Mouse (Mus musculus): ENCODE data around the gene Klhdc4. TPM values are rescaled to one million over a fixed set of nuclear protein-coding genes. Genes with fewer than 3 reads are reported as not detected.

The Klhdc4 gene
- polyA plus RNA-seq, 1 experiment from 2014 or later, result 27.7 TPM

DNA sequence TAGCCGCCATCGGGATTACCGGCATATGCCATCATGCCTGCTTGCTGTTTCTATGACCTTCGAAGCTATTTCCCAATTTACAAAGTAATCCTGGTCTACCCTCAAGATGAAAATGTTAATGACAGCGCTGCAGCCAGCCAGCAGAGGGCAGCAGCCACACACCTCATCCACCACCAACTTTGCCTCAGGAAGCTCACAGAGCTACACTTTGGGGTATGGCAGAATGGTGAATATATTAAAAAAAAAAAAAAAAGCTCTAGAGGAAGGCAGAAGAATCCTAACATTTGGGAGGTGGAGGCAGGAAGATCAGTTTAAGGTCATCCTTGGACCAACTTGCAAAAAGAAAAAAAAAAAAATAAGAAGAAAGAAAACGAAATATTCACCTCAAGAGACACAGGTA, 20.6 kb upstream of the Klhdc4 start:
- H3K4me1 ChIP-seq (replicated peaks), result peaks cover 26% of the 10 kb centered on the region
- H3K9ac ChIP-seq, result no peak overlapping the region
- no peak overlapping the region for H3K27ac ChIP-seq (ENCODE audit: poor library complexity, severe bottlenecking)
- H3K4me2 ChIP-seq, result no peak overlapping the region
- peaks cover 19% of the 10 kb centered on the region; the same call in 1 of the 2 replicates for H3K27me3 ChIP-seq (replicated peaks)
- no peak overlapping the region for H3K4me3 ChIP-seq
- H3K36me3 ChIP-seq, result no peaks in the 10 kb centered on the region
- 0 out of 2 replicates have a peak, but pooled peaks cover 1% of the 10 kb centered on the region for H3K9me3 ChIP-seq (replicated peaks)
- WGBS, result 14% methylated on average over 6 of the region's 6 CpGs
- ATAC-seq (ENCODE audit: insufficient number of reproducible peaks, low FRiP score), result no peak

- 70% methylated on average over 9 of the region's 9 CpGs for WGBS
- Histone ChIP-seq H3K4me3 (no peak overlapping the region), H3K27me3 (replicated peaks) (peaks cover 19% of the 10 kb centered on the region; the same call in 1 of the 2 replicates), H3K36me3 (no peaks in the 10 kb centered on the region), H3K4me2 (no peak overlapping the region), H3K27ac (ENCODE audit: poor library complexity, severe bottlenecking) (no peak overlapping the region), H3K9me3 (replicated peaks) (no peaks in the 10 kb centered on the region), H3K4me1 (replicated peaks) (peaks cover 26% of the 10 kb centered on the region), H3K9ac (no peak overlapping the region)
- no peak for ATAC-seq (ENCODE audit: insufficient number of reproducible peaks, low FRiP score)
These were observed 19.9 kb upstream of the Klhdc4 start for GRCm38 (mm10) chr8:121849303-121849702.

- H3K36me3 ChIP-seq, result 0 out of 2 replicates have a peak, but pooled peaks cover 4% of the 10 kb centered on the region
- ATAC-seq (ENCODE audit: insufficient number of reproducible peaks, low FRiP score), result no peak
- peaks cover 19% of the 10 kb centered on the region; the same call in 1 of the 2 replicates for H3K27me3 ChIP-seq (replicated peaks)
- no peak overlapping the region for H3K4me2 ChIP-seq
- no peak overlapping the region for H3K27ac ChIP-seq (ENCODE audit: poor library complexity, severe bottlenecking)
- H3K4me3 ChIP-seq, result no peak overlapping the region
- H3K4me1 ChIP-seq (replicated peaks), result peaks cover 22% of the 10 kb centered on the region
- no peak overlapping the region for H3K9ac ChIP-seq
- 57% methylated on average over 10 of the region's 10 CpGs for WGBS
- H3K9me3 ChIP-seq (replicated peaks), result no peaks in the 10 kb centered on the region
These were observed 19.1 kb upstream of the Klhdc4 start for GRCm38 (mm10) chr8:121848495-121848894.

- peaks cover 17% of the 10 kb centered on the region for H3K4me1 ChIP-seq (replicated peaks)
- H3K4me3 ChIP-seq, result no peak overlapping the region
- H3K9ac ChIP-seq, result no peak overlapping the region
- no peak overlapping the region for H3K27ac ChIP-seq (ENCODE audit: poor library complexity, severe bottlenecking)
- ATAC-seq (ENCODE audit: insufficient number of reproducible peaks, low FRiP score), result no peak
- peaks cover 19% of the 10 kb centered on the region; the same call in 1 of the 2 replicates for H3K27me3 ChIP-seq (replicated peaks)
- no peaks in the 10 kb centered on the region for H3K9me3 ChIP-seq (replicated peaks)
- no peak overlapping the region for H3K4me2 ChIP-seq
- 0 out of 2 replicates have a peak, but pooled peaks cover 4% of the 10 kb centered on the region for H3K36me3 ChIP-seq
- WGBS, result 70% methylated on average over 6 of the region's 6 CpGs
These were observed 18.6 kb upstream of the Klhdc4 start for GRCm38 (mm10) chr8:121847987-121848386.

DNA sequence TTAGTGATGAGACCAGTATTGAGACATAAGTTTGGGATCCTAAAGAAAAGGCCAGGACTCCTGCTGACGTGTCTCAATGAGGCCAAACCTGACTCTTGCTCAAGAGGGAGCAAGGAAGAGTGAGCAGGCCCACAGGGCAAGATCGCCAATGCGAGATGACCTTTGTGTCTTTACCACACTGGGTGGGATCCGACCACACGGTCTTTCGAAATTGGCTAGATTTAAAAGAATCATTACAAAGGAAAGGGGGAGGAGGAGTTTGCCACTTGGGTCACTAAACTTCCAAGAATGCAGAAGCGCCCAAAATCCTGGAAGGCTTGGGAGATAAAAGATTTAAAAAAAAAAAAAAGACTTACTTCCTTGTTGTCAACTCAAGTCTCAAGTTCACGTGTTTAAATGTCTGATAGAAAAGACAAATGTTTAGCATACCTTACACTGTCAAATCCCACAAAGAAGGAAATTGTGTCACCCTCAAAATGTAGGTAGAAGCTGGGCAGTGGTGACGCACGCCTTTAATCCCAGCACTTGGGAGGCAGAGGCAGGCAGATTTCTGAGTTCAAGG, 18.0 kb upstream of the Klhdc4 start:
- Histone ChIP-seq H3K36me3 (0 out of 2 replicates have a peak, but pooled peaks cover 4% of the 10 kb centered on the region), H3K27ac (ENCODE audit: poor library complexity, severe bottlenecking) (no peak overlapping the region), H3K4me3 (no peak overlapping the region), H3K4me2 (no peak overlapping the region), H3K27me3 (replicated peaks) (peaks cover 19% of the 10 kb centered on the region; the same call in 1 of the 2 replicates), H3K9me3 (replicated peaks) (no peaks in the 10 kb centered on the region), H3K9ac (no peak overlapping the region), H3K4me1 (replicated peaks) (peaks cover 13% of the 10 kb centered on the region)
- no peak for ATAC-seq (ENCODE audit: insufficient number of reproducible peaks, low FRiP score)
- WGBS, result 73% methylated on average over 10 of the region's 10 CpGs

DNA sequence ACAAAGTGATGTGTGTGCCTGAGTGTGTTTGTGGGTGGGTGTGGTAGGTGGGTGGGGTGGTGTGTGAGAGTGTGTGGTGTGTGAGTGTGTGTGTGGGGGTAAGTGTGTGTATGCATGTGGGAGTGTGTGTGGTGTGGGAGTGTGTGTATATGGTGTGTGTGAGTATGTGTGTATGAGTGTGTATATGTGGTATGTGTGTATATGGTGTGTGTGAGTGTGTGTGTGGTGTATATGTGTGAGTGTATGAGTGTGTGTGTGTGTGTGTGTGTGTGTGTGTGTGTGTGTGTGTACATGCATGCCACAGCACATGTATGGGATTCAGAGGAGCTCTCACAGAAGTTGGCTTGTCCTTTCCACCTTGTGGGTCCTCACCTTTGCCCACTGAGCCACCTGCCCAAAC, 17.4 kb upstream of the Klhdc4 start:
- H3K4me3 ChIP-seq, result no peak overlapping the region
- no peak for ATAC-seq (ENCODE audit: insufficient number of reproducible peaks, low FRiP score)
- no peak overlapping the region for H3K4me2 ChIP-seq
- H3K36me3 ChIP-seq, result 0 out of 2 replicates have a peak, but pooled peaks cover 7% of the 10 kb centered on the region
- no peak overlapping the region for H3K9ac ChIP-seq
- peaks cover 14% of the 10 kb centered on the region; the same call in 1 of the 2 replicates for H3K27me3 ChIP-seq (replicated peaks)
- H3K4me1 ChIP-seq (replicated peaks), result peaks cover 8% of the 10 kb centered on the region
- H3K27ac ChIP-seq (ENCODE audit: poor library complexity, severe bottlenecking), result no peak overlapping the region
- H3K9me3 ChIP-seq (replicated peaks), result no peaks in the 10 kb centered on the region

- Histone ChIP-seq H3K4me1 (replicated peaks) (no peaks in the 10 kb centered on the region), H3K9ac (no peak overlapping the region), H3K27ac (ENCODE audit: poor library complexity, severe bottlenecking) (no peak overlapping the region), H3K4me2 (no peak overlapping the region), H3K36me3 (peaks cover 13% of the 10 kb centered on the region), H3K4me3 (no peak overlapping the region), H3K9me3 (replicated peaks) (no peaks in the 10 kb centered on the region), H3K27me3 (replicated peaks) (peaks cover 10% of the 10 kb centered on the region; the same call in 1 of the 2 replicates)
- WGBS, result 60% methylated on average over 6 of the region's 7 CpGs
- ATAC-seq (ENCODE audit: insufficient number of reproducible peaks, low FRiP score), result no peak
These were observed 15.4 kb upstream of the Klhdc4 start for GRCm38 (mm10) chr8:121844765-121845164.

DNA sequence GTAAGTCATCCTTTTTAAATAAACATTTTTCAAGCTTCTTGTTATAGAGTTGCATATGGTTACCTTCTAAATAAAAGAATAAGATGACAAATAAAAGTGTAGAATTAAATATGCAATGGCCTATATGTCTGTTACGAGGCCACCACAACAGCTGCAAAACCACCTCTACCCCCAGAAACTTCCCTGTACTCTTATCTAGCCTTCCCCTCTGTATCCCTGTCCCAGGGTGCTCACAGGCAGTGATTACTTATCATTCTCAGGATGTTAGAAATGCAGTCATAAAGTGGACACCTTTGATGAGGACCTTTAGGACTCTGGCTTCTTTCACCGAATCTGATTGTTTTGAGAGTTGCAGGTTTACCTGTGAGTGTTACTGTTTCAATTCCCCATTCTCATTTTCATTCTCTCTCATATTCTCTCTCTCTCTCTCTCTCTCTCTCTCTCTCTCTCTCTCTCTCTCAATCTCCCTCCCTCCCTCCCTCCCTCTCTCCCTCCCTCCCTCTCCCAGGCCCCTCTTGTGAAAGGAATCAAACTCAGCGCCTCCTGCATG, 13.9 kb upstream of the Klhdc4 start:
- H3K36me3 ChIP-seq, result peaks cover 13% of the 10 kb centered on the region
- H3K4me2 ChIP-seq, result no peak overlapping the region
- H3K4me1 ChIP-seq (replicated peaks), result no peaks in the 10 kb centered on the region
- no peak overlapping the region for H3K4me3 ChIP-seq
- no peak for ATAC-seq (ENCODE audit: insufficient number of reproducible peaks, low FRiP score)
- WGBS, result 69% methylated on average over 3 of the region's 3 CpGs
- H3K9me3 ChIP-seq (replicated peaks), result no peaks in the 10 kb centered on the region
- H3K27ac ChIP-seq (ENCODE audit: poor library complexity, severe bottlenecking), result no peak overlapping the region
- 0 out of 2 replicates have a peak, but pooled peaks cover 4% of the 10 kb centered on the region for H3K27me3 ChIP-seq (replicated peaks)
- H3K9ac ChIP-seq, result no peak overlapping the region

GRCm38 (mm10) chr8:121842064-121842955, 12.9 kb upstream of the Klhdc4 start:
- H3K4me1 ChIP-seq (replicated peaks), result no peaks in the 10 kb centered on the region
- no peak overlapping the region for H3K27ac ChIP-seq (ENCODE audit: poor library complexity, severe bottlenecking)
- no peak for ATAC-seq (ENCODE audit: insufficient number of reproducible peaks, low FRiP score)
- H3K36me3 ChIP-seq, result peaks cover 13% of the 10 kb centered on the region
- H3K9me3 ChIP-seq (replicated peaks), result no peaks in the 10 kb centered on the region
- no peak overlapping the region for H3K4me3 ChIP-seq
- no peak overlapping the region for H3K4me2 ChIP-seq
- H3K27me3 ChIP-seq (replicated peaks), result no peaks in the 10 kb centered on the region
- 82% methylated on average over 8 of the region's 8 CpGs for WGBS
- no peak overlapping the region; the same call in 1 of the 2 replicates for H3K9ac ChIP-seq

GRCm38 (mm10) chr8:121841242-121841641, 11.9 kb upstream of the Klhdc4 start:
- ATAC-seq (ENCODE audit: insufficient number of reproducible peaks, low FRiP score), result no peak
- 50% methylated on average over 8 of the region's 8 CpGs for WGBS

DNA sequence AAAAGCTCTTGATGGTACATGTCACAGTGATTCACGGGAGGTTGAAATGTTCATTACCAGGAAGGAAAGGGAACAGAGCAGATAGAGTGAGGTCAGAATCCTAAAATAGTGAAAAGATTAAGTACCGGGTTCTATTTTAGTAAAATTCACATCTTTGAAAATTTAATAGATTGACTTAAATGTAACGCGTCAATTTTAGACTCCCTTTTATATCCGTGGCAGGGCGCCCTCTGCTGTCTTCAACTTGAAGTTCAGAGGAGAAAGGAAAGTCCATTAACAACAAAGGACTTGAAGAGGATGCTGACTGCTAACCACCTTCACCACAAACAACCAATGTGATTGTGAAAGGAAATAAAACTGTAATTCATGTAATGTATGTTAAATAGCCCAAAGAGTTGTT, 3.1 kb upstream of the Klhdc4 start:
- H3K9me3 ChIP-seq (replicated peaks), result no peaks in the 10 kb centered on the region
- peak; percentile 45; the same call in 1 of the 2 replicates for ATAC-seq (ENCODE audit: insufficient number of reproducible peaks, low FRiP score)
- H3K4me3 ChIP-seq, result no peak overlapping the region
- WGBS, result 14% methylated on average over 6 of the region's 6 CpGs
- H3K4me1 ChIP-seq (replicated peaks), result peaks cover 18% of the 10 kb centered on the region
- H3K36me3 ChIP-seq, result no peaks in the 10 kb centered on the region
- no peak overlapping the region for H3K27ac ChIP-seq (ENCODE audit: poor library complexity, severe bottlenecking)
- H3K4me2 ChIP-seq, result no peak overlapping the region; the same call in 1 of the 2 replicates
- H3K9ac ChIP-seq, result no peak overlapping the region
- no peaks in the 10 kb centered on the region for H3K27me3 ChIP-seq (replicated peaks)

More at GRCm38 (mm10) chr8:121841242-121841641, 11.9 kb upstream of the Klhdc4 start:
- peaks cover 13% of the 10 kb centered on the region for H3K36me3 ChIP-seq
- H3K27me3 ChIP-seq (replicated peaks), result no peaks in the 10 kb centered on the region
- H3K4me2 ChIP-seq, result no peak overlapping the region
- no peaks in the 10 kb centered on the region for H3K9me3 ChIP-seq (replicated peaks)
- H3K27ac ChIP-seq (ENCODE audit: poor library complexity, severe bottlenecking), result no peak overlapping the region
- H3K4me3 ChIP-seq, result no peak overlapping the region
- H3K4me1 ChIP-seq (replicated peaks), result no peaks in the 10 kb centered on the region
- H3K9ac ChIP-seq, result no peak overlapping the region
